Mouse (Mus musculus) left cerebral cortex, adult 11 months (tissue): ENCODE data around the gene Ceacam18.
"Not testable (repeated sequence)": the region's sequence is repeated elsewhere in the genome, so short reads cannot be mapped to it uniquely, and the experiment has no call there.

Source experiments
- DNase-seq: peaks from one replicate; pipeline ENCODE4 v3.0.0; 2022; ENCODE audit warnings: low spot score

Gene Ceacam18

DNA sequence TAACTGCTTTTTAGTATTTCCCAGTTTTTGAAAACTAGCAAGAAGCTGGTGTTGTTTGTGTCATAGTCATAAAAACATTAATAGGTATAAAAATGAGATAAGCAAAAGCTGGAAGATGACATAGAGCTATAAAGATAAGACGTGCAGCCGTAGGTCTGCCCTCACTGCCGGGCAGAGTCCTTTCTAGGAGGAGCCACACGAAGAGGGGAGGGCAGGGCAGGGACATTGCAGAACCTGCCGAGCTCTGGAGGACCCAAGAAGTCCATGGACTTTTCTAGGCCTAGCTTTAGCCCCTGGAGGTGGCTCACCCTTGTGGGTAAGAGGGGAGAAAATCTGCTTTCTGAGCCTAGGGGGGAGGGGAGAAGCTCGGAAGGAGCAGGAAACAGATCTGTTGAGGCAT, at the start of gene Ceacam18:
TSS of gene Ceacam18 (plus strand) at position 208 of the 400 bp plus-strand sequence.
- no peak for DNase-seq

DNA sequence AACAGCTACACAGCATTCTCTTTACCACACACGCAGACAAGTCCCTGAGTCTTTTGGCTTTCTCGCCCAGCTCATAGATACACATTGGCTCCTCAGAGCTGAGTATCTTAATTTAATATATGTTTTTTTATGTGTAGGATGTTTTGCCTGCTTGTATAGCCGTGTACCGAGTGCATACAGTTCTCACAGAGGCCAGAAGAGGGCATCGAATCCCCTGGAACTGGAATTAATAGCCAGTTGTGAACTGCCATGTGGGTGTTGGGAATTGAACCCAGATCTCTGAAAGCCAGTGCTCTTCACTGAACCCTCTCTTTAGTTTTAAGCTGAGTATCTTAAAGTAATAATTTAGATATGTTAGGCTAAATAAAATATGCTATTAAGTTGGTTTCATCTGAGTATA, 49.7 kb upstream of the Ceacam18 start:
- no peak for DNase-seq

- DNase-seq, result no peak
These were observed 32.6 kb upstream of the Ceacam18 start for GRCm38 (mm10) chr7:43601884-43602283.

DNA sequence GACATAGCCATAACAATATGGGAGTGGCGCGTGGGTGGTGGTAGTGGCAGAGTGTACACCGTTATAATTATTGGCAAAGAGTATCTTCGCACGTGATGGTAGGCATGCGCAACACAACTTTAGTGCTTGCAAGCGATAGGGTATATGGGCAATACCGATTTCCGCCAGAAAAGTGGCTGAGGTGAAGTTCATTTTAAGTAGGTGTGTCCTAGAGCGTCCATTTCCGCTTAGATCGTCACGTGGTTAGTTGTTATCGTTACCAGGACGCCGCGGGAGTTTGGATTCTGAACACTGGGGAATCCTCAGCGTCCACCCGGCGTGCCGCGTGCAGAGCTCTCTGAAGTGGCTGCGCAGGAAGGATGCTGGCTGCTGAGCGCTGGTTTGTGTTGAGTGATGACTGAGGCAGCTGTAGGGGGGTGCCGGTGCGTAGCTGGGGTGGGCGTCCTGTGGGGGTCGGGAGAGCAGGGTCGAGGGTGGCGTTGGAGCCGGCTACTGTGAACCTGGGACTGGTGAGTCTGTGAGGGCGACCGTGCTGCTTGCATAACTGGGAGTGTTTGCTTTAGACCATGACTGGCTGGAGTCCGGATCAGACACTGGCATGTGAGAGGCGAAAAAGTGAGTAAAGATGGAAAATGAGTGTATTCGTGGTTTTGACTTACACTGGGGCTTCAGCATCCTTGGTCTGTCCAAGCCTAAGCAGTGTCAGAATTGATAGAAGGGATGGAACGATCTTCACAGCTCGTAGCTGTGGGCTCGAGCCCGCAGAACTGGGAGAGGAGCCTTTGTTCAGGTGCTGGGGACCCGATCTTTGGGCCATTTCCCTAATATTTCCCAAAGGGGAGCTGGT, 27.4 kb upstream of the Ceacam18 start, which contains the start of gene Zfp819:
TSS of gene Zfp819 (plus strand) at position 274 of the 847 bp plus-strand sequence.
- peak; percentile 36 for DNase-seq

DNA sequence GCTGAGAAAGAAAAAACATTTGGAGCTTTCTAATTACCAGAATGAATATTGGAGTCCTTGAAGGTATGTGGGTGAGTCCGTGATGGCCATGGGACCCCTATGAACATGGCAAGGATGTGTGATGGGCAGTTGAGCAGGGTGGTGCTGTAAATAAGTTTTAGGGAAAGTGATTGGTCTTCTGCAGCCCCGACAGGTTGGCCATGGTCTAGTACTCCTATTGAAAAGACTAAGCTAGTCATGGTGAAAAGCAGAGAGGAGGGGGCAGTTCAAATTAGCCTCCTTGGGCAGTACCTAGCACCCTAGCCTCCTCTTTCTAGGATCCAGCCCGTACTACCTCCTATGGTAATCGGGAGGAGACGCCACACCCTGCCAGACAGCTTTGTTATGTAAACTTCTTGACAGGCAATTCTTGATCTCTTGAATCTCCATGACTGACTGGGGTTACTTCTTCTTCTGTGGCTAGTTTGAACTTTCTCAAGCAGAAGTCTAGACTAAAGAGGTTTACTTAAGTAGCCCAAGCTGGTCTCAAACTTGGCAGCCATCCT, 26.7 kb upstream of the Ceacam18 start:
- no peak for DNase-seq

DNA sequence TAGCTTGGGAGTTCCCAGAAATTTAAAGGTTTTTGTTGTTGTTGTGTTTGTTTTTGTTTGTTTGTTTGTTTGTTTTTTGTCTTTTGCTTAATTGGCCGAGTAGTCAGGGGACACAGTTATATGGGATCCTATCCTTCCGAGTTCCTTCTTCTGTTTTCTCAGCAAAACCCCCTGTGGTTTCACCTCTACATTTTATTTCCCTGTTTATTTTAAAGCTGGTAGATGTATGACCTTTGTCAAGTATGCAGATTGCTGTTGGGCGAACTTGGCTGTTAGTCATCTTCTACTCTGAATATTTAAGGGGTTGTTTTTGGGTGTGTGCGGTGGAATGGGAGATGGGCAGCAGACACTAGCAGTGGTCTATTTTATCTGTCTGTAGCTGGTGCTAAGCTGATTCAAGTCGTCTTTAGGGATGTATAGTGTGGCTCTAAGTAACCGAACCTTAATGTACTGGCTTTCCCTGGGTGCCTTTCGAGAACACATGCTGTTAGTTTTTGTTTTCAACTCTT, 26.1 kb upstream of the Ceacam18 start:
- no peak for DNase-seq

DNA sequence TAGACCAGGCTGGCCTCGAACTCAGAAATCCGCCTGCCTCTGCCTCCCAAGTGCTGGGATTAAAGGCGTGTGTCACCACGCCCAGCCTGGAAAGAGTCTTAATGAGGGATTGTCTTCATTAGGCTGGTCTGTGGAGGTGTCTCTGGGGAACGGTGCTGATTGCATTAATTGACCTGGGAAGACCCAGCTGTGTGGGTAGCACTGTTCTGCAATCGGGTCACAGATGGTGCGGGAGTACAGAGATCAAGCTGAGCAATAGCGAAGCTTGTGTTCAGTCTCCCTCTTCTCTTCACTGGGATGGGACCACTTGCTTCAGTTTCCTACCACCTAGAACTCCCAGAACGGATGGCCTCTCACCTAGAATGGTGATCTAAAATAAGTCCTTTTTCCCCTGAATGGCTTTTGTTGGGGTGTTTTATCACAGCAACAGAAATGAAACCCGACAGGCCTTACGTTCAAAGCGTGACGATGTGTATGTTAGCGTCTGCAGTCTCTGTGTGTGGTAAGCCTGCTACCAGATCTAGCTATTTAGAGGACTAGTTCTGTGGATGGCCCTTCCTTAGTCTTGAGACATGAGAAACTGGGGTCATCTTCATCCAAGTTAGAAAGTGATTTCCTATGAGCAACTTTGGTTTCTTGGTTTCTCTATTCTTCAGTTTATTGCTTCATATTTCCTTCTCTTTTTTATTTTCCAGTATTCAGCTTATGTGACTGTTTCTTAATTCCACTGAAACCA, 20.5 kb upstream of the Ceacam18 start:
- no peak for DNase-seq

DNA sequence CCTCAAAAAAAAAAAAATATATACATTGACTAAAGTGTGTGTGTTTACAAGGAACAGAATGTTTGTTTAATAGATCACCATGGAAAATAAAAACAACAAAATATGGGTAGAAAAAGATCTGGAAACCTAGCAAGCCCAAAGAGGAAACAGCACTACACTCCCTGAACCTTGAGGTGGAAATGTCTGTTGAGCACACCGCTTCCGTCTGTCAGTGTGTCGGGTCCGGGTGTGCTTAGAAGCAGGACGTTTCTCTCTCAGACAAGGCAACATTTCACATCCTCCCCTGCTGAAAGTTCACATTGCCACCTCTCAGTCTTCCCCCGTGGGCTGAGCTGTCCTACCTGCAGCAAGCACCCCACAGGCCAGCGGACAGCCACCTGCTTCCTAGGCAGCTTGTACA, 11.6 kb upstream of the Ceacam18 start:
- no peak for DNase-seq

GRCm38 (mm10) chr7:43623819-43624218, 10.7 kb upstream of the Ceacam18 start:
- DNase-seq, result no peak

DNA sequence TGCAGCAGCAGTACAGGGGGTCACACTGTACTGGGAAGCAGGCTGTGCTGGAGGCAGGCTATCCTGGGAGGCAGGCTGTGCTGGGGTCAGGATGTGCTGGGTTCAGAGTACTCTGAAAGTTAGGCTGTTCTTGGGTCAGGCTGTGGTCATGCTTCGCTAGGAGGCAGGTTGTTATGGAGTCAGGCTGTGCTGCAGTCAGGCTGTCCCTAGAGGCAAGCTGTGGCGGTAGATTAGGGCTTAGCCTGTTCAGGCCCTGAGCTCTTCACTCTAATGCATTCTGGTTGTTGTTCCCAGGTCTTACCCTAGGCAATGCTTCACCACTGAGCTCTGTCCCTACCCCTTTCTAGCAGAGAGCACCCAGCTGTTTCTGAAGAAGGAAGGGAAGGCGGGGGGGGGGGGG, 9.4 kb upstream of the Ceacam18 start:
- DNase-seq, result no peak

- DNase-seq, result no peak
These were observed 8.6 kb upstream of the Ceacam18 start for GRCm38 (mm10) chr7:43625794-43626422.

GRCm38 (mm10) chr7:43633940-43634339, 567 bp upstream of the Ceacam18 start:
- no peak for DNase-seq

- no peak for DNase-seq
These were observed 1.7 kb downstream of the Ceacam18 start for GRCm38 (mm10) chr7:43636194-43636593.

- no peak for DNase-seq
These were observed 2.6 kb downstream of the Ceacam18 start for GRCm38 (mm10) chr7:43637118-43637517.

GRCm38 (mm10) chr7:43642587-43642986, 8.1 kb downstream of the Ceacam18 start:
- no peak for DNase-seq

DNA sequence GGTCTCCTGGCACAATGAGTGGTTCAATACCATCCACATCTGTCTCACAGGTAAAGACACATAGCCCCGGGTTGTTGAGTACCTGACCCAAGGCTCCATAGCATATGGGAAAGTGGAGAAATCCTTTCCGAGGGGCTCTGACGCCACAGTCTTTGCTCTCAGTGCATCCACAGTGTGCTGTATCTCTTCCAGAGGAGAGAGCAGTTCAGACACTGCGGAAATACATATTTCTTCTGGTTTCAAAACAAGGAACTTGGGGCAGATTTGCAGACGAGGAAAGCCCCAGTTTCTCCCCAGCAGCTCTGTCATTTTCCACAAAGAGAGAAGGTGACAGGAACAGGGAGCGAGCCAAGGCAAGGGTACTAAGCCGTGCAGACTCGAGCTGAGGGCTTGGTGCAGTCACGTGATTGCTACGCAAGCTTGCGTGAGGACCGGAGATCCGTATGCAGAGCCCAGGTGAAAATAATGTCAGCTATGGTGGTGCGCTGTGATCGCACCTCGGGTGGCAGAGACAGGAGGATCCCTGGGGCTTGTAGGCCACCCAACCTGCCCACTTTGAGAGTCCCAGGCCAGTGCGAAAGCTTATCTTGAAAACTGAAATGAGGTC, 8.6 kb downstream of the Ceacam18 start:
- DNase-seq, result no peak

- no peak for DNase-seq
These were observed 18.2 kb downstream of the Ceacam18 start for GRCm38 (mm10) chr7:43652683-43653082.

DNA sequence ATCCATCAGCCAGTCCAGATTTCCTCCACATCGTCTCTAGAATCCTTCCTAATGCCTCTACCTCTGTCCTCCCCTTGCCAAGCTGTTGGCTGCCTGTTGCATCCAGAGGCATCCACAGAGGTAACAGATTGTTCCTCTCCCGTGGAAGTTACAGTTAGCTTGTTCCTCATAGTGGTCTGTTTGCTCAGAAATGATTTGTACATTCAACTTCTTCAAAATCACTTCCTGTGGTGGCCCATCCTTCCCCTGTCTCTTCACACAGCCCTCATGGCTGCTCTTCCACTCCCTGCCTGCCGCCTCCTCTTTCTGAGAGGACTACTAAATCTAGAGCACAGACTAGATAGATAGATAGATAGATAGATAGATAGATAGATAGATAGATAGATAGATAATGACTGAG, 20.0 kb downstream of the Ceacam18 start:
- no peak for DNase-seq

GRCm38 (mm10) chr7:43656232-43656631, 21.7 kb downstream of the Ceacam18 start:
- DNase-seq, result no peak

DNA sequence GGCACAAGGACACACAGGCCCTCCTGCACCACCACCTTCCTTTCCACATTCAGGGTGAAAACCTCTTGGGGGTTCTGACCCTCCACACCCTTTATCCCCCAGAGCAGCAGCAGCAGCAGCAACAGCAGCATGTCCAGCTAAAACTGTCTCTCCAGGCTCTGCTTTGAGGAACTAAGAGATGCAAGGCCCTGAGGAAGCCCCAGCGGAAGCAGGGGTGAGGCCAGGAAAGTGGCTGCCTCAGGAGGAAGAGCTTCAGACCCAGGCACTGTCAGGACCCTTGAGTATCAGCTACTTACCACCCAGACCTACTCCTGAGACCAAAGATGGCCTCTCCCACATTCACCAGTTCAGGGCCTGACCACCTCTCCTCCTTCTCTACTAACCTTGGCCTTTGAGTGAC, 25.5 kb downstream of the Ceacam18 start, which contains the start of gene Siglece:
TSS of gene Siglece (minus strand) at position 160 of the 400 bp plus-strand sequence.
- no peak for DNase-seq

DNA sequence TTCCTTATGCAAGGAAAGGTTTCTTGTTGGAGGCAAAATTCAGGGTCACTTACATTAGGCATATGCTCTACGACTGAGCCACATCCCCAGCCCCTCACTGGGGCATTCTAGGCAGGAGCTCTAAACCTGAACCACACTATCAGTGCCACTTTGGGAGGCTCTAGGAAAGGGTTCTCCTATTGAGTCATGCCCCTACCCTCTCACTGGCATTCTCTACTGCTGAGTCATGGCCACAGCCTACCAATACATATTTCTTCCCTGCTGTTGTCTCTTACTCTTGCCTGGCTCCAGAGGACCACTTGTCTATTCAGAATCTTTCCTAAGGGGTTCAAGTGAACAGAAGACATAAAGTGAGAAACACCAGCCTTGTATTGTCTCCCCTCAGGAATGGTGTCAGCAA, 28.3 kb downstream of the Ceacam18 start:
- no peak for DNase-seq

GRCm38 (mm10) chr7:43667221-43667620, 32.7 kb downstream of the Ceacam18 start:
- not testable (repeated sequence) for DNase-seq
